Mouse (Mus musculus) CH12.LX (cell line): Measurements from ENCODE around the gene Cdc20. TPM values are rescaled to one million over a fixed set of nuclear protein-coding genes. Genes with fewer than 3 reads are reported as not detected.

Experiments
- DNase-seq: peaks from one replicate; pipeline ENCODE4 v3.0.0-alpha.2; 2013; ENCODE audit errors: extremely low read depth
- H3K27ac ChIP-seq: 2 replicates; pipeline ENCODE4 v1.5.1; 2012; ENCODE audit warnings: low read depth, mild to moderate bottlenecking, control low read depth, moderate library complexity; ENCODE audit not compliant: insufficient read depth
- H3K27me3 ChIP-seq: replicated peaks from 2 replicates; pipeline ENCODE3; 2012; ENCODE audit warnings: inconsistent platforms
- H3K36me3 ChIP-seq, 2 experiments: replicated peaks in 1 of 2; 2 replicates each; pipeline versions ENCODE3 to v1.6.1; 2012; ENCODE audit warnings: inconsistent platforms in 1 of 2, low read length in 1 of 2, mild to moderate bottlenecking in 1 of 2, mixed read lengths in 1 of 2, moderate library complexity in 1 of 2; ENCODE audit not compliant: control insufficient read depth in 1 of 2, insufficient read depth in 1 of 2
- H3K4me1 ChIP-seq, 2 experiments: 2 replicates each; pipeline ENCODE4 v1.6.1; 2012; ENCODE audit warnings: inconsistent platforms in 1 of 2, moderate library complexity in 1 of 2; ENCODE audit not compliant: insufficient read depth in 2 of 2, control insufficient read depth in 1 of 2
- H3K4me2 ChIP-seq: 2 replicates; pipeline ENCODE4 v1.6.1; 2012; ENCODE audit warnings: low read depth, mild to moderate bottlenecking, control low read depth; ENCODE audit not compliant: poor library complexity, insufficient read depth, severe bottlenecking
- H3K4me3 ChIP-seq, 3 experiments: fragments of 150-350 bp in 1 of 3; sonication (generic) in 1 of 3; replicated peaks in 1 of 3; 2 replicates each; pipeline versions ENCODE3 to v1.5.1; 2011 to 2012; ENCODE audit warnings: low read depth in 2 of 3, low read length in 2 of 3, mild to moderate bottlenecking in 2 of 3, moderate library complexity in 2 of 3, control low read depth in 1 of 3, improper control_type of control experiment in 1 of 3, inconsistent platforms in 1 of 3, mixed read lengths in 1 of 3; ENCODE audit not compliant: poor library complexity in 1 of 3
- H3K79me2 ChIP-seq: replicated peaks from 2 replicates; pipeline ENCODE4 v1.6.1; 2012; ENCODE audit warnings: mild to moderate bottlenecking, moderate library complexity; ENCODE audit not compliant: control insufficient read depth, poor library complexity, insufficient read depth, severe bottlenecking; ENCODE audit errors: extremely low read depth
- H3K9ac ChIP-seq: 2 replicates; pipeline ENCODE4 v1.6.1; 2012; ENCODE audit warnings: low read depth, mild to moderate bottlenecking, control low read depth, moderate library complexity; ENCODE audit not compliant: insufficient read depth
- H3K9me3 ChIP-seq: replicated peaks from 2 replicates; pipeline ENCODE3; 2012; ENCODE audit warnings: low read length, inconsistent platforms, mixed read lengths
- BHLHE40 ChIP-seq: IDR thresholded peaks from 2 replicates; pipeline ENCODE4 v1.6.1; 2011; ENCODE audit warnings: mild to moderate bottlenecking, low read depth, low read length, improper control_type of control experiment
- CHD1 ChIP-seq: IDR thresholded peaks from 2 replicates; pipeline ENCODE4 v1.6.1; 2012; ENCODE audit warnings: low read depth, low read length, improper control_type of control experiment, inconsistent platforms
- CHD2 ChIP-seq: IDR thresholded peaks from 2 replicates; pipeline ENCODE4 v1.6.1; 2011; ENCODE audit warnings: low read length, improper control_type of control experiment
- CTCF ChIP-seq, 2 experiments: IDR thresholded peaks in 1 of 2; conservative IDR thresholded peaks in 1 of 2; 2 replicates each; pipeline ENCODE4 v1.5.1; 2011 to 2012; ENCODE audit warnings: low read depth in 2 of 2, low read length in 2 of 2, improper control_type of control experiment in 1 of 2, inconsistent platforms in 1 of 2, mild to moderate bottlenecking in 1 of 2, moderate library complexity in 1 of 2
- E2F4 ChIP-seq: IDR thresholded peaks from 2 replicates; pipeline ENCODE4 v1.6.1; 2011; ENCODE audit warnings: low read depth, low read length, improper control_type of control experiment; ENCODE audit not compliant: insufficient replicate concordance
- ELF1 ChIP-seq: IDR thresholded peaks from 2 replicates; pipeline ENCODE4 v1.6.1; 2014; ENCODE audit warnings: low read depth, mild to moderate bottlenecking, inconsistent platforms, low read length, improper control_type of control experiment
- EP300 ChIP-seq: IDR thresholded peaks from 2 replicates; pipeline ENCODE4 v1.6.1; 2011; ENCODE audit warnings: low read length, improper control_type of control experiment
- ETS1 ChIP-seq: conservative IDR thresholded peaks from 2 replicates; pipeline ENCODE4 v1.6.1; 2012; ENCODE audit warnings: low read depth, mild to moderate bottlenecking, inconsistent platforms, low read length, improper control_type of control experiment, moderate library complexity
- GABPA ChIP-seq: IDR thresholded peaks from 2 replicates; pipeline ENCODE4 v1.6.1; 2012; ENCODE audit warnings: low read depth, low read length, improper control_type of control experiment, inconsistent platforms; ENCODE audit not compliant: insufficient replicate concordance
- HCFC1 ChIP-seq: IDR thresholded peaks from 2 replicates; pipeline ENCODE4 v1.6.1; 2012; ENCODE audit warnings: low read depth, mild to moderate bottlenecking, inconsistent platforms, low read length, improper control_type of control experiment
- IRF4 ChIP-seq: IDR thresholded peaks from 2 replicates; pipeline ENCODE4 v1.6.1; 2014; ENCODE audit warnings: low read depth, mild to moderate bottlenecking, inconsistent platforms, low read length, improper control_type of control experiment
- JUN ChIP-seq: IDR thresholded peaks from 2 replicates; pipeline ENCODE4 v1.6.1; 2011; ENCODE audit warnings: low read depth, mild to moderate bottlenecking, low read length, improper control_type of control experiment, moderate library complexity; ENCODE audit not compliant: insufficient read depth
- JUND ChIP-seq: conservative IDR thresholded peaks from 2 replicates; pipeline ENCODE4 v1.6.1; 2011; ENCODE audit warnings: low read depth, low read length, improper control_type of control experiment
- KAT2A ChIP-seq: IDR thresholded peaks from 2 replicates; pipeline ENCODE4 v1.6.1; 2012; ENCODE audit warnings: low read length, improper control_type of control experiment, inconsistent platforms; ENCODE audit not compliant: insufficient replicate concordance
- MAFK ChIP-seq: IDR thresholded peaks from 2 replicates; pipeline ENCODE4 v1.6.1; 2011; ENCODE audit warnings: low read length, improper control_type of control experiment; ENCODE audit not compliant: insufficient replicate concordance
- MAX ChIP-seq: IDR thresholded peaks from 2 replicates; pipeline ENCODE4 v1.6.1; 2011; ENCODE audit warnings: low read length, improper control_type of control experiment
- MAZ ChIP-seq: IDR thresholded peaks from 2 replicates; pipeline ENCODE4 v1.6.1; 2012; ENCODE audit warnings: low read depth, mild to moderate bottlenecking, inconsistent platforms, low read length, improper control_type of control experiment, moderate library complexity
- MEF2A ChIP-seq: IDR thresholded peaks from 2 replicates; pipeline ENCODE4 v1.6.1; 2014; ENCODE audit warnings: low read depth, mild to moderate bottlenecking, inconsistent platforms, low read length, improper control_type of control experiment, borderline replicate concordance
- MXI1 ChIP-seq: IDR thresholded peaks from 2 replicates; pipeline ENCODE4 v1.6.1; 2011; ENCODE audit warnings: mild to moderate bottlenecking, low read depth, low read length, improper control_type of control experiment
- MYC ChIP-seq: IDR thresholded peaks from 2 replicates; pipeline ENCODE4 v1.6.1; 2011; ENCODE audit warnings: low read depth, mild to moderate bottlenecking, improper control_type of control experiment, low read length
- NELFE ChIP-seq: IDR thresholded peaks from 2 replicates; pipeline ENCODE4 v1.6.1; 2011; ENCODE audit warnings: low read depth, low read length, improper control_type of control experiment
- NRF1 ChIP-seq: IDR thresholded peaks from 2 replicates; pipeline ENCODE4 v1.6.1; 2014; ENCODE audit warnings: low read depth, mild to moderate bottlenecking, inconsistent platforms, low read length, improper control_type of control experiment, moderate library complexity
- PAX5 ChIP-seq: IDR thresholded peaks from 2 replicates; pipeline ENCODE4 v1.6.1; 2012; ENCODE audit warnings: low read length, inconsistent platforms, mixed read lengths
- POLR2A ChIP-seq: IDR thresholded peaks from 2 replicates; pipeline ENCODE4 v1.6.1; 2011; ENCODE audit warnings: low read depth, mild to moderate bottlenecking, improper control_type of control experiment, low read length
- POLR2AphosphoS2 ChIP-seq: IDR thresholded peaks from 2 replicates; pipeline ENCODE4 v1.6.1; 2011; ENCODE audit warnings: low read depth, low read length, improper control_type of control experiment
- RAD21 ChIP-seq: IDR thresholded peaks from 2 replicates; pipeline ENCODE4 v1.6.1; 2011; ENCODE audit warnings: low read depth, mild to moderate bottlenecking, low read length, improper control_type of control experiment, moderate library complexity
- RCOR1 ChIP-seq: conservative IDR thresholded peaks from 2 replicates; pipeline ENCODE4 v1.6.1; 2012; ENCODE audit warnings: low read depth, mild to moderate bottlenecking, inconsistent platforms, low read length, improper control_type of control experiment
- SIN3A ChIP-seq: IDR thresholded peaks from 2 replicates; pipeline ENCODE4 v1.6.1; 2012; ENCODE audit warnings: low read length, improper control_type of control experiment, inconsistent platforms
- SMC3 ChIP-seq: IDR thresholded peaks from 2 replicates; pipeline ENCODE4 v1.6.1; 2011; ENCODE audit warnings: low read depth, low read length, improper control_type of control experiment
- TBP ChIP-seq: conservative IDR thresholded peaks from 2 replicates; pipeline ENCODE4 v1.6.1; 2011; ENCODE audit warnings: low read depth, low read length, improper control_type of control experiment
- TCF12 ChIP-seq: IDR thresholded peaks from 2 replicates; pipeline ENCODE4 v1.6.1; 2014; ENCODE audit warnings: low read depth, mild to moderate bottlenecking, inconsistent platforms, low read length, improper control_type of control experiment
- UBTF ChIP-seq: IDR thresholded peaks from 2 replicates; pipeline ENCODE4 v1.6.1; 2012; ENCODE audit warnings: low read depth, mild to moderate bottlenecking, inconsistent platforms, low read length, improper control_type of control experiment, moderate library complexity
- USF1 ChIP-seq: IDR thresholded peaks from 2 replicates; pipeline ENCODE4 v1.6.1; 2014; ENCODE audit warnings: low read depth, mild to moderate bottlenecking, inconsistent platforms, low read length, improper control_type of control experiment
- USF2 ChIP-seq: conservative IDR thresholded peaks from 2 replicates; pipeline ENCODE4 v1.6.1; 2011; ENCODE audit warnings: low read depth, low read length, improper control_type of control experiment
- ZC3H11A ChIP-seq: IDR thresholded peaks from 2 replicates; pipeline ENCODE4 v1.6.1; 2012; ENCODE audit warnings: low read depth, mild to moderate bottlenecking, inconsistent platforms, low read length, improper control_type of control experiment
- ZKSCAN1 ChIP-seq: IDR thresholded peaks from 2 replicates; pipeline ENCODE4 v1.6.1; 2012; ENCODE audit warnings: low read depth, inconsistent platforms, low read length, improper control_type of control experiment, borderline replicate concordance
- ZMIZ1 ChIP-seq: IDR thresholded peaks from 2 replicates; pipeline ENCODE4 v1.6.1; 2012; ENCODE audit warnings: low read depth, mild to moderate bottlenecking, inconsistent platforms, low read length, improper control_type of control experiment
- ZNF384 ChIP-seq: IDR thresholded peaks from 2 replicates; pipeline ENCODE4 v1.6.1; 2012; ENCODE audit warnings: low read depth, low read length, improper control_type of control experiment, inconsistent platforms
- dilution Hi-C: fragments of 300-500 bp; cut with MboI; formaldehyde crosslinking; loops from 2 replicates; pipeline ENCODE4 v1.14.3; 2020; ENCODE audit warnings: low sequenced_read_pairs; ENCODE audit not compliant: extremely low pct_unique_long_range_greater_than_20kb, extremely low pct_ligation_motif_present
- in situ Hi-C: fragments of 300-500 bp; cut with MboI; formaldehyde crosslinking; loops from 3 replicates; pipeline ENCODE4 v1.14.3; 2019; ENCODE audit warnings: low sequenced_read_pairs, low pct_ligation_motif_present, low pct_unique_long_range_greater_than_20kb, mixed read lengths
- polyA plus RNA-seq: library from polyadenylated mRNA; unstranded; fragments of >175 nt; gene quantifications from 2 replicates; pipeline ENCODE4 v1.2.1, GENCODE M21; 2012; ENCODE audit warnings: low read depth; ENCODE audit not compliant: insufficient read length
- total RNA-seq, 2 experiments: library from RNA; depleted of rRNA; stranded (reverse); fragments of 300-350 nt in 1 of 2; fragments of >200 nt in 1 of 2; gene quantifications; 2 replicates each; pipeline ENCODE4 v1.2.3; 2012 to 2014

Gene Cdc20
- total RNA-seq (2012; rRNA removed) (172 and 222 TPM in 2 replicates), total RNA-seq (2014; rRNA removed) (213 and 224 TPM in 2 replicates), polyA plus RNA-seq (201 and 212 TPM in 2 replicates)

DNA sequence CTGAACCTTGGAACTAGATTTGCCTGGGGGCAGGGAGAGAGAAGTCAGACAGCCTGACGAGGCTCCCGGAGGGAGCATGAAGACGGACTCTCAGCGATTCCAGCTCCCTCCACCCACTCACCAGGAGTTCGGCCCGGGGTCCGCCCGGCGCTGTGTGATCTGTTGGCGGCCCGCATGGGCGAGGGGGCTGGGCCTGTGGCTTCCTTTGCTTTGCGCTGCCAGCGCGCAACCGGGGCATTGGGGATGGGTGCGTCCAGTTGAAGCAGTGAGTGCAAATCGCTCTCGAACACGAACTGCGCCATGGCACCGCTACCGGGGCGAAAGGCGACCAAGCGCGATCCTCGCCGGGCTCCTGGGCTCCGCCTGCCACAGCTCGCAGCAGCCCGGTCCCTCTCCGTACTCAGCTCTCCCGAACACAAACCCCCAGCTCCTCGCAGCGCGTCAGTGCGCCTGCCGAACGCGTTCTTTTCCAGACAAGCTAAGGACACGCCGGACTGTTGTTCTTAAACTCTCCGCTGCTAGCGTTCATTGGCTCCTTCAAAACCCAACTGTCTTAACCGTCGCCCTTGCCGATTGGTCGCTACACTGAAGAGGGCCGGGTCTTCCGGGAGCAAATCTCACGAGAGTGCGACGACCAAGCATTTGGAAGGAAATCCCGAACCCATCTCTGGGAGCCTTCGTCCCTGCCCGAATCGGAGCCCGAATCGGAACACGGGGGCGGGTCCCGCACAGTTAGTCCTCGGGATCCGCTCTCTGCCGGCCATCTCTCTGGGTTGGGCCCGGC is at the start of gene Cdc20:
TSS of gene Cdc20 (minus strand) at position 533 of the 784 bp plus-strand sequence.
- dilution Hi-C loops (no loop called here), in situ Hi-C loops (no loop called here)
- DNase-seq = peak; percentile 97
- Histone ChIP-seq H3K9me3 (no peaks in the 10 kb centered on the region), H3K27me3 (peaks cover 11% of the 10 kb centered on the region), H3K9ac (peak within 1 kb of the TSS; percentile 76), H3K79me2 (peaks cover 25% of the 10 kb centered on the region), H3K4me3 (peak within 1 kb of the TSS; percentile 69 to 91 (median 77)), H3K36me3 (peaks cover 38 to 43% of the 10 kb centered on the region in 2 experiments), H3K4me1 (peaks cover 8 to 38% of the 10 kb centered on the region in 2 experiments), H3K27ac (peak within 1 kb of the TSS; percentile 45; the same call in 1 of the 2 replicates), H3K4me2 (peak within 1 kb of the TSS; percentile 65)
- TF ChIP-seq ZNF384 = no peak
- TF ChIP-seq CTCF (conservative IDR thresholded peaks at IDR 0.05 in 1 of 2, IDR thresholded peaks at IDR 0.05 in 1 of 2; ENCODE audit: low read depth in 2 of 2, low read length in 2 of 2) = no peak
- no peak for TF ChIP-seq EP300
- TF ChIP-seq MXI1 = peak; percentile 97
- no peak for TF ChIP-seq PAX5
- no peak for TF ChIP-seq MAFK
- TF ChIP-seq ZC3H11A = no peak
- 0 out of 2 replicates have a peak, but pooled peaks have one; percentile 46 for TF ChIP-seq UBTF
- TF ChIP-seq POLR2A = peak; percentile 93
- TF ChIP-seq POLR2AphosphoS2 = peak; percentile 76; the same call in 1 of the 2 replicates
- TF ChIP-seq TBP = peak; percentile 93
- TF ChIP-seq CHD1 = no peak
- peak; percentile 93 for TF ChIP-seq ZMIZ1
- no peak for TF ChIP-seq ZKSCAN1
- TF ChIP-seq SMC3 = no peak
- no peak for TF ChIP-seq JUN
- peak; percentile 78 for TF ChIP-seq NELFE
- peak; percentile 79 for TF ChIP-seq HCFC1
- TF ChIP-seq ETS1 = no peak
- TF ChIP-seq BHLHE40 = no peak
- no peak for TF ChIP-seq GABPA
- TF ChIP-seq MEF2A = peak; percentile 46; the same call in 1 of the 2 replicates
- peak; percentile 99 for TF ChIP-seq CHD2
- TF ChIP-seq TCF12 = peak; percentile 87
- TF ChIP-seq IRF4 = no peak
- peak; percentile 93 for TF ChIP-seq MAX
- TF ChIP-seq MAZ = 0 out of 2 replicates have a peak, but pooled peaks have one; percentile 27
- peak; percentile 59; the same call in 1 of the 2 replicates for TF ChIP-seq KAT2A
- peak; percentile 51 for TF ChIP-seq MYC
- 0 out of 2 replicates have a peak, but pooled peaks have one; percentile 23 for TF ChIP-seq NRF1
- TF ChIP-seq USF1 = no peak
- TF ChIP-seq E2F4 = 0 out of 2 replicates have a peak, but pooled peaks have one; percentile 79
- TF ChIP-seq ELF1 = peak; percentile 92
- TF ChIP-seq RAD21 = no peak
- TF ChIP-seq JUND = no peak
- no peak for TF ChIP-seq RCOR1
- TF ChIP-seq SIN3A = peak; percentile 98
- TF ChIP-seq USF2 = no peak
